Mouse (Mus musculus): ENCODE data around the gene Iqck. TPM values are rescaled to one million over a fixed set of nuclear protein-coding genes. Genes with fewer than 3 reads are reported as not detected.

Iqck gene
- total and polyA plus RNA-seq, 2 experiments from 2014 or later, result 4.4 to 4.8 TPM

DNA sequence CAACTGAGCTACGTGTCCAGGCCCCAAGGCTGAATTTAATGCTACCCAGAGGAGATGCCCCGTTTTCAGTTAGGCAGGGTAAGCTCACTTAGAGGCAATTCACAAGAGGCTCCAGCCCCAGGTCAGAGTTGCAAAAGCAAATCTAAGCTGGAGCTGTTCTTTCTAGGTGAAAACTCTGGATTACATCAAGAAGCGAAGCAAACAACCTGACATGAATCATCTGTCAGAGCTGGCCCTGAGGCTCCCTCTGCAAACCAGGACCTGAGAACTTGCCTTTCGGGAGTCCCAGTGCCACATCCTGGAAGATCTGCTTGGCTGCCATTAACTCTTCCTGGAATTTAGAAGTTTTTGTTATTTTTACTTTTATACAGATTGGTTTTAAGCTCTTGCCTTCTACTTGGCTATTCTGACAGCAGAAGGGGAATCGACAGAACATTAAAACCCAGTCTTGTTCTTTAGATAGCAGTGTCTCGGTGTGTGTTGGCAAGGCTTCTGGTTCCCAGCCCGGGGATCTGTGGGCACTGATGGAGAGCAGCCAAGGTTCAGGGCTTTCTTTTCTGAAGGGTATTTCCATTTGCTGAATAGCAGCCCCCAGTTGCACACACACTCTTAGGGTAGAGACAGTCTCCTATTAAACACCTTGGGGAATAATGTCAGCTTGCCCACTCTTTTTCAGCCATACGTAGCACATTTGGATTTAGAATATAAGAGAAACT is 14.4 kb upstream of the Iqck start:
- no peak overlapping the region for H3K4me2 ChIP-seq (ENCODE audit: low read depth, low read length)
- TF ChIP-seq CTCF (IDR thresholded peaks at IDR 0.05; ENCODE audit: low read depth), result no peak
- no peak; the same call in 1 of the 2 replicates for ATAC-seq
- peaks cover 62% of the 10 kb centered on the region for H3K36me3 ChIP-seq (ENCODE audit: insufficient read depth, low read length)
- 41% methylated on average over 8 of the region's 8 CpGs for WGBS
- no peaks in the 10 kb centered on the region for H3K27me3 ChIP-seq (ENCODE audit: insufficient read depth, low read length)
- H3K4me1 ChIP-seq (ENCODE audit: insufficient read depth, low read length), result 0 out of 2 replicates have a peak, but pooled peaks cover 3% of the 10 kb centered on the region
- H3K4me3 ChIP-seq (ENCODE audit: low read length), result no peak overlapping the region
- H3K9ac ChIP-seq (replicated peaks; ENCODE audit: low read length), result no peak overlapping the region
- H3K27ac ChIP-seq, result 0 out of 2 replicates have a peak overlapping the region, but pooled peaks have one; percentile 23
- DNase-seq (ENCODE audit: low spot score), result peak; percentile 70
- no peaks in the 10 kb centered on the region for H3K9me3 ChIP-seq (ENCODE audit: low read length)

DNA sequence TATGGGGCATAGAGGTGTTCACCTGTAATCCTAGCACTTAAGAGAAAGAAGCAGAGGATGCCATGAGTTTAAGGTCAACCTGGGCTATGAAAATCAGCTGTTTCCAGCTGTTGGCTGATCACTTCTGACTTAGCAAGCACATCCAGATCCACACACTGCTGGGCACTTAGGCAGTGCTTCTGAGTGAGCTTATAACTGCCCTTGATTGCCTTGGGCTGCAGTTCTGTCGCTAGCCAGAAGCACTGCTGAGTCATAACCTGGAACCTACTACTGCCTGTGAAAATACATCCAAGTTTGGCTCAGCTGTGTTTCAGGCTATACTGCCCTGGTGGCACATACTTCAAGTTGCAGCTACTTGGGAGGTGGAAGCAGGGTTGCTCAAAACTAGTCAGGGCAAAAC is 13.8 kb upstream of the Iqck start:
- Histone ChIP-seq H3K27me3 (ENCODE audit: insufficient read depth, low read length) (no peaks in the 10 kb centered on the region), H3K27ac (no peak overlapping the region), H3K4me2 (ENCODE audit: low read depth, low read length) (no peak overlapping the region), H3K4me1 (ENCODE audit: insufficient read depth, low read length) (0 out of 2 replicates have a peak, but pooled peaks cover 3% of the 10 kb centered on the region), H3K4me3 (ENCODE audit: low read length) (no peak overlapping the region), H3K36me3 (ENCODE audit: insufficient read depth, low read length) (peaks cover 61% of the 10 kb centered on the region), H3K9me3 (ENCODE audit: low read length) (no peaks in the 10 kb centered on the region), H3K9ac (replicated peaks; ENCODE audit: low read length) (no peak overlapping the region)
- ATAC-seq, result 0 out of 2 replicates have a peak, but pooled peaks have one; percentile 43
- WGBS, result 46% methylated on average over 1 of the region's 1 CpGs
- 0 out of 2 replicates have a peak, but pooled peaks have one; percentile 18 for TF ChIP-seq CTCF (IDR thresholded peaks at IDR 0.05; ENCODE audit: low read depth)
- DNase-seq (ENCODE audit: low spot score), result no peak

DNA sequence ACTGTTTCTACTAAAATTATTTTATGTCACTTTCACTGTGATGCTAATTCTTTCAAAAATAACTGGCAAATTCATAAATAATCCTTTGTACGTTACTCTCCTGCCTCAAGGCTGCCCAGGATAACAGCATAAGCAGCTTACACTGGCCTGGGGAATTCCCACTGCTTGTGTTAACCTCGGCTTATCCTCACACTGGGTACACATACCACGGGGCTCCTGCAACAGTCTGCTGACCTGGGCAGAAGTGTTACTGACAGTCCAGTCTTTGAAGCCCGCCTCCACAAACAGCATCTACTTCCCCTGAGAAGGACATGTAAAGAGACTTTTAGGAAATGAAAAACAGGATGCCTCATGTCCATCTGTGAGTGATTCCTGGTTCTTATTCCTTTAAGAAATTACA is 12.6 kb upstream of the Iqck start:
- TF ChIP-seq CTCF (IDR thresholded peaks at IDR 0.05; ENCODE audit: low read depth), result no peak
- WGBS, result 71% methylated on average over 4 of the region's 4 CpGs
- H3K4me3 ChIP-seq (ENCODE audit: low read length), result no peak overlapping the region
- H3K9me3 ChIP-seq (ENCODE audit: low read length), result no peaks in the 10 kb centered on the region
- no peak overlapping the region for H3K9ac ChIP-seq (replicated peaks; ENCODE audit: low read length)
- H3K4me2 ChIP-seq (ENCODE audit: low read depth, low read length), result no peak overlapping the region
- H3K4me1 ChIP-seq (ENCODE audit: insufficient read depth, low read length), result 0 out of 2 replicates have a peak, but pooled peaks cover 3% of the 10 kb centered on the region
- ATAC-seq (no peak), DNase-seq (ENCODE audit: low spot score) (no peak)
- no peak overlapping the region for H3K27ac ChIP-seq
- H3K27me3 ChIP-seq (ENCODE audit: insufficient read depth, low read length), result no peaks in the 10 kb centered on the region
- H3K36me3 ChIP-seq (ENCODE audit: insufficient read depth, low read length), result peaks cover 61% of the 10 kb centered on the region

DNA sequence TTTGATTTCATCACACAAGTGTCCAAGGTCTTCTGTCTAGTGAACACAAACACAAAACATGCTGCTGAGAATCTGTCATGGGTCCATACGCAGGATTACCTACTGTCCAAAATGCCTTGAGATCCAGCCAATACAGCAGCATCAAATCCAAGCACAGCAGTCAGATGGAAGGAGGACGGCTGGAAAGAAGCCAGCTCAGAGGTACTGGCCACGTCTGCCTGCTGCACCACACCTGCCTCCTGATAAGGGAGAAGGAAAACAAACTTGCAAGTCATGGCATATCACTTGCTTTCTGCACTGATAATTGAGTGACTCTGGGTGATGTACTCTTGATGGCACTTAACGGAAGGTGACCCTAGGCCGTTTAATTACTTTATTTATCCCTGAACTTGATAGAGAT is 10.4 kb upstream of the Iqck start:
- H3K4me1 ChIP-seq (ENCODE audit: insufficient read depth, low read length), result 0 out of 2 replicates have a peak, but pooled peaks cover 3% of the 10 kb centered on the region
- no peak overlapping the region for H3K27ac ChIP-seq
- no peak for DNase-seq (ENCODE audit: low spot score)
- H3K9me3 ChIP-seq (ENCODE audit: low read length), result no peaks in the 10 kb centered on the region
- no peak for ATAC-seq
- no peak overlapping the region for H3K4me3 ChIP-seq (ENCODE audit: low read length)
- TF ChIP-seq CTCF (IDR thresholded peaks at IDR 0.05; ENCODE audit: low read depth), result no peak
- H3K9ac ChIP-seq (replicated peaks; ENCODE audit: low read length), result no peak overlapping the region
- WGBS, result 75% methylated on average over 5 of the region's 5 CpGs
- H3K36me3 ChIP-seq (ENCODE audit: insufficient read depth, low read length), result peaks cover 63% of the 10 kb centered on the region
- H3K4me2 ChIP-seq (ENCODE audit: low read depth, low read length), result no peak overlapping the region
- H3K27me3 ChIP-seq (ENCODE audit: insufficient read depth, low read length), result no peaks in the 10 kb centered on the region

DNA sequence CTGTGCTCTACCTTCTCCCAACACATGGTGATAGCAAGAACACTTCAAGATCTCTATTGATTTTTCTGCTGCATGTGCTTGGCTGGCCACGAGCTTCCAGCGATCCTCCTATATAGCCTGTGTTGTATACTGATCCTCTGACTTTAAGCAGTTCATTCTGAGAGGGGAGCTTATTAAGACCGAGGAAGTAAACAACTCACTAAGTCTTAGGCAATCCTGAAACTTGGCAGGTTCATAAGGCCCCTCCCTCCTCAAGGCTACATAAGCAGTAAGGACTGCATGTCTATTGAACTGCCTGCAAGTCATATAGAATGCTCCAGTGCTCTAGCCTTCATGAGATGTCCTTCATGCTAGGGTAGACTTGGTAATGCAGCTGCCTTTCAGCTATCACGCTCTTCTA is 9.2 kb upstream of the Iqck start:
- Histone ChIP-seq H3K27ac (no peak overlapping the region), H3K27me3 (ENCODE audit: insufficient read depth, low read length) (no peaks in the 10 kb centered on the region), H3K9me3 (ENCODE audit: low read length) (no peaks in the 10 kb centered on the region), H3K4me1 (ENCODE audit: insufficient read depth, low read length) (0 out of 2 replicates have a peak, but pooled peaks cover 3% of the 10 kb centered on the region), H3K4me3 (ENCODE audit: low read length) (no peak overlapping the region), H3K36me3 (ENCODE audit: insufficient read depth, low read length) (peaks cover 61% of the 10 kb centered on the region), H3K4me2 (ENCODE audit: low read depth, low read length) (no peak overlapping the region), H3K9ac (replicated peaks; ENCODE audit: low read length) (no peak overlapping the region)
- no peak for TF ChIP-seq CTCF (IDR thresholded peaks at IDR 0.05; ENCODE audit: low read depth)
- no peak for ATAC-seq
- 96% methylated on average over 4 of the region's 4 CpGs for WGBS
- no peak for DNase-seq (ENCODE audit: low spot score)

DNA sequence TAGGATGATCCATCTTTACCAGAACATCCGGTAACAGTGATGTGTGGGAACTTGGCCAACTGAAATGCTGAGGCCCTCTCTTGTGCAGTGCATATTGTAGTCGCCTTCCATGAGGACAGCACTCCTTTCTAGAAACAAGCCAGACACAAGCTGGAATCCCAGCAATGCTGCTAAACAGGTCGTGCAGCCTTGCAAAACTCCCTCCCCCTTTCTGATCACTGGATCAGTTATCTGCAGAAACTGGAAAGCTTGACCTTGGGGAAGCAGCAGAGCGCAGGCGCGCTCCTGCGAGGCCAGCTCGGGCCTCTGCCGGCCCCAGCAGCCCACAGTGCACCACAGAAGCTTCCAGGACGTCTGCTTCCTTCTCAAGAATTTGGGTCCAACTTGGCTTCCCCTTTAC is 6.8 kb upstream of the Iqck start:
- H3K27me3 ChIP-seq (ENCODE audit: insufficient read depth, low read length), result no peaks in the 10 kb centered on the region
- WGBS, result 92% methylated on average over 10 of the region's 10 CpGs
- ATAC-seq (no peak), DNase-seq (ENCODE audit: low spot score) (no peak)
- no peak overlapping the region for H3K27ac ChIP-seq
- no peak overlapping the region for H3K4me2 ChIP-seq (ENCODE audit: low read depth, low read length)
- TF ChIP-seq CTCF (IDR thresholded peaks at IDR 0.05; ENCODE audit: low read depth), result no peak
- peaks cover 67% of the 10 kb centered on the region for H3K36me3 ChIP-seq (ENCODE audit: insufficient read depth, low read length)
- H3K4me3 ChIP-seq (ENCODE audit: low read length), result no peak overlapping the region
- H3K4me1 ChIP-seq (ENCODE audit: insufficient read depth, low read length), result no peaks in the 10 kb centered on the region
- no peak overlapping the region for H3K9ac ChIP-seq (replicated peaks; ENCODE audit: low read length)
- H3K9me3 ChIP-seq (ENCODE audit: low read length), result no peaks in the 10 kb centered on the region
